Comparison of ENCODE assay signal across 8 mouse cellular contexts in genomic region chr16:90221441-90222070, GRCm38 (mm10). TPM values are rescaled to one million over a fixed set of nuclear protein-coding genes. Genes with fewer than 3 reads are reported as not detected.
DNase-seq lines count a peak whose midpoint lies in the region; ATAC-seq and TF ChIP-seq lines count a peak whose summit lies in the region.

No protein-coding gene starts in this region.

- no peak for TF ChIP-seq CTCF in gastrocnemius, adult 2 months (IDR thresholded peaks at IDR 0.05)

- H3K4me1 ChIP-seq in embryonic facial prominence, embryonic 14.5 days (ENCODE audit: control insufficient read depth, insufficient read depth, low read length), result peaks cover 12% of the 10 kb centered on the region
- H3K4me1 ChIP-seq in intestine, embryonic 16.5 days (ENCODE audit: control insufficient read depth, insufficient read depth, low read length), result peaks cover 11% of the 10 kb centered on the region
- H3K4me1 ChIP-seq in midbrain, embryonic 14.5 days (ENCODE audit: control insufficient read depth, insufficient read depth, low read length), result peaks cover 15% of the 10 kb centered on the region

- no peak for ATAC-seq in embryonic facial prominence, embryonic 14.5 days (ENCODE audit: low read depth)
- ATAC-seq in intestine, embryonic 16.5 days, result no peak
- ATAC-seq in midbrain, embryonic 14.5 days (ENCODE audit: low FRiP score, low TSS enrichment), result no peak

- DNase-seq in gastrocnemius, adult 2 months, result no peak
- no peak for DNase-seq in gastrocnemius, postnatal 4 days (ENCODE audit: low spot score in 2 of 2)
- peak; percentile 35 for DNase-seq in CD4-positive helper T cell, adult 2 months (ENCODE audit: low read depth, low spot score)
- no peak for DNase-seq in embryonic facial prominence, embryonic 14.5 days (ENCODE audit: low spot score)
- DNase-seq in midbrain, embryonic 14.5 days, result peak; percentile 24
- DNase-seq in urinary bladder, postnatal 10 days (ENCODE audit: low spot score), result no peak
- no peak for DNase-seq in yolk sac, embryonic 10.5 days (ENCODE audit: low spot score)

- peak overlapping the region; percentile 82 for H3K4me2 ChIP-seq in embryonic facial prominence, embryonic 14.5 days (ENCODE audit: low read depth, low read length)
- peak overlapping the region; percentile 81 for H3K4me2 ChIP-seq in intestine, embryonic 16.5 days (ENCODE audit: low read depth, low read length)
- H3K4me2 ChIP-seq in midbrain, embryonic 14.5 days (ENCODE audit: low read length), result peak overlapping the region; percentile 91

- intact Hi-C loops in gastrocnemius, adult 2 months (cut with DNase I), result loop anchor here (2.0 to 5.0 kb wide), 2 partner anchors 46 to 61 kb away; no protein-coding TSS in a partner anchor

- peaks cover 35% of the 10 kb centered on the region for H3K36me3 ChIP-seq in embryonic facial prominence, embryonic 14.5 days (ENCODE audit: control insufficient read depth, insufficient read depth, low read length)
- peaks cover 3% of the 10 kb centered on the region; the same call in 1 of the 2 replicates for H3K36me3 ChIP-seq in intestine, embryonic 16.5 days (ENCODE audit: control insufficient read depth, insufficient read depth, low read length)
- peaks cover 25% of the 10 kb centered on the region for H3K36me3 ChIP-seq in midbrain, embryonic 14.5 days (ENCODE audit: control insufficient read depth, insufficient read depth, low read length)

- peak overlapping the region; percentile 98 for H3K27ac ChIP-seq in gastrocnemius, adult 2 months
- H3K27ac ChIP-seq in embryonic facial prominence, embryonic 14.5 days (replicated peaks; ENCODE audit: low read depth, low read length), result peak overlapping the region; percentile 93; the same call in 1 of the 2 replicates
- peak overlapping the region; percentile 92 for H3K27ac ChIP-seq in intestine, embryonic 16.5 days (ENCODE audit: low read length)
- peak overlapping the region; percentile 89; the same call in 1 of the 2 replicates for H3K27ac ChIP-seq in midbrain, embryonic 14.5 days (replicated peaks; ENCODE audit: low read depth, low read length)

- 6% methylated on average over 20 of the region's 20 CpGs for WGBS in embryonic facial prominence, embryonic 14.5 days
- 2% methylated on average over 20 of the region's 20 CpGs for WGBS in intestine, embryonic 16.5 days
- 7% methylated on average over 20 of the region's 20 CpGs for WGBS in midbrain, embryonic 14.5 days

- H3K9me3 ChIP-seq in embryonic facial prominence, embryonic 14.5 days (ENCODE audit: control insufficient read depth, low read length), result no peaks in the 10 kb centered on the region
- H3K9me3 ChIP-seq in intestine, embryonic 16.5 days (ENCODE audit: control insufficient read depth, low read length), result no peaks in the 10 kb centered on the region
- H3K9me3 ChIP-seq in midbrain, embryonic 14.5 days (ENCODE audit: control insufficient read depth, low read length), result no peaks in the 10 kb centered on the region

- peak overlapping the region; percentile 95 for H3K4me3 ChIP-seq in gastrocnemius, adult 2 months
- H3K4me3 ChIP-seq in embryonic facial prominence, embryonic 14.5 days (ENCODE audit: low read depth, low read length), result peak overlapping the region; percentile 91
- peak overlapping the region; percentile 95 for H3K4me3 ChIP-seq in intestine, embryonic 16.5 days (ENCODE audit: low read length)
- H3K4me3 ChIP-seq in midbrain, embryonic 14.5 days (replicated peaks; ENCODE audit: low read depth, low read length), result peak overlapping the region; percentile 85

- peak overlapping the region; percentile 91 for H3K9ac ChIP-seq in embryonic facial prominence, embryonic 14.5 days (ENCODE audit: low read depth, low read length)
- H3K9ac ChIP-seq in intestine, embryonic 16.5 days (ENCODE audit: low read depth, low read length), result peak overlapping the region; percentile 93
- H3K9ac ChIP-seq in midbrain, embryonic 14.5 days (replicated peaks; ENCODE audit: low read length), result peak overlapping the region; percentile 91

- no peaks in the 10 kb centered on the region for H3K27me3 ChIP-seq in embryonic facial prominence, embryonic 14.5 days (replicated peaks; ENCODE audit: control insufficient read depth, insufficient read depth, low read length)
- no peaks in the 10 kb centered on the region for H3K27me3 ChIP-seq in intestine, embryonic 16.5 days (replicated peaks; ENCODE audit: control insufficient read depth, insufficient read depth, low read length)
- H3K27me3 ChIP-seq in midbrain, embryonic 14.5 days (ENCODE audit: control insufficient read depth, insufficient read depth, low read length), result no peaks in the 10 kb centered on the region

RNA-seq across cellular contexts. Expression of gene Sod1, which starts 1.0 kb away (rescaled TPM):
- 100 to 1,000 TPM; 292 to 307 TPM for total RNA-seq in gastrocnemius, adult 2 months (2021)
- 100 to 1,000 TPM; 404 to 416 TPM for total RNA-seq in gastrocnemius, postnatal 4 days (2021)
- polyA plus RNA-seq in embryonic facial prominence, embryonic 14.5 days (2014; fragmentation: Nextera tagmentation; extraction: Ambion mirVana), result 1,098 and 1,130 TPM in 2 replicates
- 1,142 and 1,262 TPM in 2 replicates for polyA plus RNA-seq in intestine, embryonic 16.5 days (2015; fragmentation: Nextera tagmentation; extraction: Ambion mirVana)
- polyA plus RNA-seq in midbrain, embryonic 14.5 days (2014; fragmentation: Nextera tagmentation; extraction: Ambion mirVana), result 866 and 988 TPM in 2 replicates

Comparison
In these comparisons a context has a peak if more than half of its experiments do, and no peak if none do; other contexts are left out.
1. DNase-seq: peak in CD4-positive helper T cell, adult 2 months (single experiment) and midbrain, embryonic 14.5 days (single experiment); none in gastrocnemius, adult 2 months (single experiment), gastrocnemius, postnatal 4 days (0 of 2), embryonic facial prominence, embryonic 14.5 days (single experiment), urinary bladder, postnatal 10 days (single experiment) and yolk sac, embryonic 10.5 days (single experiment).
2. Peak in every context shown above with its lines, with median percentiles within 50 percentile points of each other: H3K27ac ChIP-seq, H3K4me3 ChIP-seq, H3K4me2 ChIP-seq and H3K9ac ChIP-seq.